ENCODE assay signal across 19 mouse cellular contexts in the genomic region with DNA sequence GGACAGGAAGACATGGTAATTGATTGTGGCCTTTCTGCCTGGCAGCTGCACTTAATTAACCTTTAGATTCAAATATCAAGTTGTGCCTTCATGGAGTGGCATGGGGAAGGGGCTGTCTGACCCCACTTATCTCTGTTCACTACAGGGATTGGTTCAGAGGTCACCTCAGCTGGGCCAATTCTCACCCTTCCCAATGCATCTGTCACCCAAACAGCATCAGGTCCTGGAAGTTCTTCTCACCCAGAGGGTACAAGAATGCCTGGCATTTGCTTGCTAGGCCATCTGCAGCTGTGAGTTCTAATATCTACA.
DNase-seq lines count a peak whose midpoint lies in the region; ATAC-seq lines count a peak whose summit lies in the region.
"Had no signal": no experiment of that assay in that cellular context is flagged by ENCODE, and none has a peak within 500 bp of the region (broad histone marks: within the 10 kb centered on the region; RNA-seq: fewer than 3 reads in every experiment).

No protein-coding gene starts in this region.

- H3K9me3 ChIP-seq in forebrain, embryonic 11.5 days (ENCODE audit: control insufficient read depth, low read length): no peaks in the 10 kb centered on the region
- H3K9me3 ChIP-seq in forebrain, embryonic 14.5 days (replicated peaks; ENCODE audit: control insufficient read depth, low read length): no peaks in the 10 kb centered on the region
- no peaks in the 10 kb centered on the region for H3K9me3 ChIP-seq in hindbrain, embryonic 13.5 days
- H3K9me3 ChIP-seq: embryonic facial prominence, embryonic 15.5 days; kidney, embryonic 15.5 days; liver, embryonic 13.5 days had no signal

- H3K27me3 ChIP-seq in forebrain, embryonic 11.5 days (ENCODE audit: control insufficient read depth, insufficient read depth, low read length): no peaks in the 10 kb centered on the region
- no peaks in the 10 kb centered on the region for H3K27me3 ChIP-seq in forebrain, embryonic 14.5 days (replicated peaks; ENCODE audit: control insufficient read depth, insufficient read depth, low read length)
- peaks cover 3% of the 10 kb centered on the region for H3K27me3 ChIP-seq in hindbrain, embryonic 13.5 days
- H3K27me3 ChIP-seq: embryonic facial prominence, embryonic 15.5 days; kidney, embryonic 15.5 days; liver, embryonic 13.5 days had no signal

- no peak overlapping the region for H3K9ac ChIP-seq in forebrain, embryonic 11.5 days (ENCODE audit: low read length)
- H3K9ac ChIP-seq in forebrain, embryonic 14.5 days (ENCODE audit: low read length): no peak overlapping the region
- H3K9ac ChIP-seq in hindbrain, embryonic 13.5 days: no peak overlapping the region
- H3K9ac ChIP-seq: embryonic facial prominence, embryonic 15.5 days; kidney, embryonic 15.5 days; liver, embryonic 13.5 days had no signal

- no peaks in the 10 kb centered on the region for H3K4me1 ChIP-seq in forebrain, embryonic 11.5 days (replicated peaks; ENCODE audit: control insufficient read depth, insufficient read depth, low read length)
- H3K4me1 ChIP-seq in forebrain, embryonic 14.5 days (ENCODE audit: control insufficient read depth, insufficient read depth, low read length): 0 out of 2 replicates have a peak, but pooled peaks cover 2% of the 10 kb centered on the region
- peaks cover 18% of the 10 kb centered on the region for H3K4me1 ChIP-seq in hindbrain, embryonic 13.5 days (replicated peaks)
- H3K4me1 ChIP-seq: embryonic facial prominence, embryonic 15.5 days; kidney, embryonic 15.5 days; liver, embryonic 13.5 days had no signal

- intact Hi-C loops in heart, postnatal 10 days (cut with DNase I): no loop called here

- no peak overlapping the region for H3K4me3 ChIP-seq in forebrain, embryonic 11.5 days (ENCODE audit: low read depth, low read length)
- no peak overlapping the region for H3K4me3 ChIP-seq in forebrain, embryonic 14.5 days (ENCODE audit: low read depth, low read length)
- no peak overlapping the region for H3K4me3 ChIP-seq in hindbrain, embryonic 13.5 days
- H3K4me3 ChIP-seq: embryonic facial prominence, embryonic 15.5 days; kidney, embryonic 15.5 days; liver, embryonic 13.5 days had no signal

- no peak overlapping the region for H3K4me2 ChIP-seq in forebrain, embryonic 11.5 days (ENCODE audit: low read depth, low read length, severe bottlenecking)
- H3K4me2 ChIP-seq in forebrain, embryonic 14.5 days (ENCODE audit: low read length): no peak overlapping the region
- H3K4me2 ChIP-seq in hindbrain, embryonic 13.5 days: no peak overlapping the region
- H3K4me2 ChIP-seq: embryonic facial prominence, embryonic 15.5 days; kidney, embryonic 15.5 days; liver, embryonic 13.5 days had no signal

- 0 out of 2 replicates have a peak, but pooled peaks have one; percentile 21 for ATAC-seq in forebrain, embryonic 11.5 days (replicated peaks; ENCODE audit: low FRiP score)
- no peak for ATAC-seq in forebrain, embryonic 14.5 days
- ATAC-seq in hindbrain, embryonic 13.5 days (ENCODE audit: low FRiP score): no peak
- ATAC-seq: CD4-positive, CD25-positive, alpha-beta regulatory T cell, adult 4 months; intestine, postnatal 0 days had no signal

- no peak for DNase-seq in forebrain, embryonic 11.5 days (ENCODE audit: low spot score)
- DNase-seq in forebrain, embryonic 14.5 days (ENCODE audit: low spot score): no peak
- peak; percentile 21 for DNase-seq in embryo, embryonic 11 days
- peak; percentile 9 for DNase-seq in mesoderm, embryonic 11.5 days (ENCODE audit: low read depth, low spot score)
- no peak for DNase-seq in heart, postnatal 4 days
- DNase-seq in heart, postnatal 10 days: no peak
- no peak for DNase-seq in urinary bladder, postnatal 10 days (ENCODE audit: low spot score)
- DNase-seq: adrenal gland, adult 2 months; cerebellum, adult 11 months; gastrocnemius, postnatal 36 days; kidney, postnatal 36 days; liver, embryonic 13.5 days; lung, adult 2 months; thymus, adult 2 months had no signal

- no peaks in the 10 kb centered on the region for H3K36me3 ChIP-seq in forebrain, embryonic 11.5 days (ENCODE audit: control insufficient read depth, insufficient read depth, low read length)
- no peaks in the 10 kb centered on the region for H3K36me3 ChIP-seq in forebrain, embryonic 14.5 days (ENCODE audit: control insufficient read depth, insufficient read depth, low read length)
- no peaks in the 10 kb centered on the region for H3K36me3 ChIP-seq in hindbrain, embryonic 13.5 days
- H3K36me3 ChIP-seq: embryonic facial prominence, embryonic 15.5 days; kidney, embryonic 15.5 days; liver, embryonic 13.5 days had no signal

- no peak overlapping the region for H3K27ac ChIP-seq in forebrain, embryonic 11.5 days (ENCODE audit: low read depth, low read length)
- H3K27ac ChIP-seq in forebrain, embryonic 14.5 days (ENCODE audit: low read depth, low read length): no peak overlapping the region
- peak overlapping the region; percentile 40; the same call in 1 of the 2 replicates for H3K27ac ChIP-seq in hindbrain, embryonic 13.5 days
- H3K27ac ChIP-seq: embryonic facial prominence, embryonic 15.5 days; kidney, embryonic 15.5 days; liver, embryonic 13.5 days had no signal

Comparison
In these comparisons a context has a peak if more than half of its experiments do, and no peak if none do; other contexts are left out.
1. DNase-seq: peak in embryo, embryonic 11 days (single experiment) and mesoderm, embryonic 11.5 days (single experiment); none in forebrain, embryonic 11.5 days (single experiment), forebrain, embryonic 14.5 days (single experiment), heart, postnatal 4 days (single experiment), heart, postnatal 10 days (0 of 2) and urinary bladder, postnatal 10 days (single experiment).